Mouse (Mus musculus) spleen, adult 2 months (tissue): ENCODE data around the gene S100a1.

Experiments
- CTCF ChIP-seq: fragments of 200-500 bp; IDR thresholded peaks from 2 replicates; pipeline ENCODE4 v1.5.1; 2011; ENCODE audit warnings: mild to moderate bottlenecking, inconsistent platforms; ENCODE audit not compliant: insufficient read depth, insufficient read length, insufficient replicate concordance; ENCODE audit errors: extremely low read depth
- POLR2A ChIP-seq: fragments of 200-500 bp; IDR thresholded peaks from 2 replicates; pipeline ENCODE4 v1.6.1; 2011; ENCODE audit warnings: low read depth, low read length, inconsistent platforms

DNA sequence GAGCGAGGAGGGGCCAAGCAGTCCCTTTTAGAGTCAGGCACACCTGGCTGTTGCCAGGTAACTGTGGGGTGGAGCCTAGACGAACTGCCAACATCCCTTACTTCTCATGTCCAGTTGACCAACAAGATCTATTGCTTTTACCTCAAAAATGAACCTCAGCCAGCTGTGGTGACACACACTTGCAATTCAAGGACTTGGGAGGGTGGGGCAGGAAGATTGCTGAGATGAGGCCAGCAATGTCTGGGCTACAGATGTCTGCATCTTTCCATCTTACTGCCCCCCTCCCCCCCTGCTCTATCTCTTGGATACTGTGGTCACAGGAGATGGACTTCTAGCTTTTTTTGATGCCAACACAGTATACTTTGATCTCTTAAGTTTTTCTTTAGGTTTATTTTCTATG, 38.0 kb upstream of the S100a1 start:
- no peak for TF ChIP-seq CTCF
- no peak for TF ChIP-seq POLR2A
